Mouse (Mus musculus) myocyte (in vitro differentiated cells): Measurements from ENCODE around the gene Chrd.

Source experiments
- MAX ChIP-seq: IDR thresholded peaks from one replicate; pipeline ENCODE4 v1.6.1; 2011; ENCODE audit warnings: low read depth, mild to moderate bottlenecking, control low read depth
- MYOG ChIP-seq, 3 experiments: IDR thresholded peaks; one replicate each; pipeline ENCODE4 v1.6.1; 2011; ENCODE audit warnings: control low read depth in 2 of 3, low read depth in 2 of 3, mild to moderate bottlenecking in 2 of 3; ENCODE audit not compliant: insufficient read length in 2 of 3, control insufficient read depth in 1 of 3, insufficient read depth in 1 of 3
- POLR2A ChIP-seq: IDR thresholded peaks from one replicate; pipeline ENCODE4 v1.6.1; 2011; ENCODE audit warnings: low read depth, mild to moderate bottlenecking, control low read depth, moderate library complexity; ENCODE audit not compliant: insufficient read length

GRCm38 (mm10) chr16:20750518-20750917 is 17.6 kb downstream of the Chrd start:
- no peak for TF ChIP-seq POLR2A
- no peak for TF ChIP-seq MYOG (IDR thresholded peaks at IDR 0.05; ENCODE audit: control insufficient read depth in 1 of 3, insufficient read depth in 1 of 3, insufficient read length in 2 of 3, low read depth in 2 of 3)
- no peak for TF ChIP-seq MAX
